Mouse (Mus musculus): ENCODE data around the gene Satb1. TPM values are rescaled to one million over a fixed set of nuclear protein-coding genes. Genes with fewer than 3 reads are reported as not detected.

Satb1 gene
- polyA plus RNA-seq, 1 experiment from 2014 or later, result 16.5 TPM

DNA sequence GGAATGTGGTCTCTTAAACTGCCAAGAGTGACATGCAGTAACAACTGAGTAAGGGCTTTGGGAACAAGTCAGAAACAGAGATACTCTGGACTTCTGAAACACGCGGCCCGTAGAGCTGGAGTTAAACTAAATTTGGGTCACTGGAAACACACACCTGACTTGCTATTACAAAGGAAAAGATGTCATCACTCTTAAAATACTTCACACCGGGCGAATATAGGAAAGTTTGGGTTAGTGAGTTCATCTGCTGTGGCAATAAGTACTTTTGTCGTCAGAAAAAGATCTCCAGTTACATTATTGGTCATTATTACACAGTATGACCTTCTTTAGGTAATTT lies 19.3 kb downstream of the Satb1 start:
- peak overlapping the region; percentile 30; the same call in 1 of the 2 replicates for H3K27ac ChIP-seq
- no peaks in the 10 kb centered on the region for H3K9me3 ChIP-seq
- peak overlapping the region; percentile 90 for H3K4me2 ChIP-seq
- H3K27me3 ChIP-seq, result peaks cover 4% of the 10 kb centered on the region; the same call in 1 of the 2 replicates
- 3% methylated on average over 6 of the region's 6 CpGs for WGBS
- ATAC-seq (ENCODE audit: insufficient number of reproducible peaks, low FRiP score, low TSS enrichment, low read depth), result no peak
- peaks cover 8% of the 10 kb centered on the region for H3K4me1 ChIP-seq
- H3K36me3 ChIP-seq, result no peaks in the 10 kb centered on the region
- peak overlapping the region; percentile 64; the same call in 1 of the 2 replicates for H3K9ac ChIP-seq
- peak overlapping the region; percentile 80 for H3K4me3 ChIP-seq

DNA sequence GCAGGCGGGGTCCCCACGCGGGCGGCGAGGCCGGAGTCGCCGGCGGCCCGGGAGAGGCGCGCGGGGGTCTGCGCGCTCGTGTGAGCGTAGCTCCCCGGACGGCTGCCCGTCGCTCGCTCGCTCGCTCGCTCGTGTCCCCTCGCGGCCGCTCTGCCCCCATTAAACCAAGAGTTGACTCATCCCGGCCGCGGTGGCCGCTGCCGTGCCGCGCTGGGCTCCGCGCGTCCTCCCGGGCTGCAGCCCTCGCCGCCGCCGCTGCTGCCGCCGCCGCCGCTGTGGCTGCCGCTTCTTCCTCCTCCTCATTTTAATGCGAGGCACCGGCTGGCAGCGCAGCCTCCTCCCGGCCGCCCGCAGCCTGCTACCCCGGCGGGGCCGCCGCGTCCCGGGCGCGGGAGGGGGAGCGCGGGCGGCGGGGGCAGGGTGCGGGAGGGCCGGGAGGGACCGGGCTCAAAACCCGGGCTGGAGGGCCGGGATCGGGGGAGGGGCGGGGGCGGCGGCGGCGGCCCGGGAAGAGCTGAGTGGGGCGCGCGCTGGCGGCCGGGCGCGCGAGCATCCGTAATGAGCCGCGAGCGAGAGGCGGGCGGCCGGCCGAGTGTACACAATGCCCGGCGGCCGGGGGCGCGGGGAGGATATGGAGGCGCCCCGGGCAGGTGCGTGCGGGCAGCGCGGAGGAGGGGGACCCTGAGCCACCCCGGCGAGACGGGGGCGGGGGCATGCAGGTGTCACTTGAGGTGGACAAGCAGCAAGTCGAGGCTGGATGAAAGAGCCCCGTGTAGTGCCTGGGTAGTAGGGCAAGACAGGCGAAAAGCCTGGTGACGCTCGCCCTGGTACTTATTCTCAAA lies 19.9 kb downstream of the Satb1 start:
- peak overlapping the region; percentile 77 for H3K27ac ChIP-seq
- peaks cover 4% of the 10 kb centered on the region; the same call in 1 of the 2 replicates for H3K27me3 ChIP-seq
- WGBS, result under 1% methylated on average over 93 of the region's 115 CpGs
- H3K4me3 ChIP-seq, result peak overlapping the region; percentile 80
- H3K4me2 ChIP-seq, result peak overlapping the region; percentile 90
- H3K36me3 ChIP-seq, result no peaks in the 10 kb centered on the region
- no peaks in the 10 kb centered on the region for H3K9me3 ChIP-seq
- peak; percentile 82 for ATAC-seq (ENCODE audit: insufficient number of reproducible peaks, low FRiP score, low TSS enrichment, low read depth)
- H3K9ac ChIP-seq, result peak overlapping the region; percentile 64
- H3K4me1 ChIP-seq, result peaks cover 8% of the 10 kb centered on the region

DNA sequence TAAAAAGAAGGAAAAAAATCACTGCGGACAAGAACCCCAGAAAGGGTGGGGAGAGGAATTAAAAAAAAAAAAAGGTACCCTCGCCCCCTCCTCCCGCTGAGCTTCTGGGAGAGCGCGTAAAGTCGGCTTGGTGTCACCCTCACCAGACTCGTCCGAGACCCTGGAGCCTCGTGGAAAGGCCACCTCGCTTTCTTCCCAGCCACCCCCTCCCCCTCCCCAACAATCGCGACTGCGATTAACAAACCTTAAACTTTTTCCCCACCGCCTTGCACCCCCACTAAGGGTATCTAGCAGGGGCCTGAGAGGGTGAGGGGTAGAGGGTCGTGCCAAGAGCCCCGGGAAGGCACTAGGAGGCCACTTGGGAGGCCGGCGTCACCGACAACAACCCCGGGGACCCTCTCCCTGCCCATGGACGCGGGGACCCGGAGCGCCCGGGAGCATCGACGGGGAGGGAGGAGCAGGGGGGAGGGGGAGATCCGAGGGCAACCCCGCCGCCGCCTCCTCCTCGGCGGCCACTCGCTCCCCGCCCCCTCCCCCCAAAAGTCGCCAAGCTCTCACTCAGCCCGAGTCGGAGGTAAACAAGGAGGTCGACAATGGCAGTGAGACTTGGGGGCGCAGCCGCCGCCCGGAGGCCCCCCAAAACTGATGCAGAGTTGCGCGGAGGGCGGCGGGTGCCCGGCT lies 20.7 kb downstream of the Satb1 start:
- H3K9me3 ChIP-seq, result no peaks in the 10 kb centered on the region
- WGBS, result under 1% methylated on average over 41 of the region's 48 CpGs
- peaks cover 4% of the 10 kb centered on the region; the same call in 1 of the 2 replicates for H3K27me3 ChIP-seq
- H3K4me1 ChIP-seq, result peaks cover 10% of the 10 kb centered on the region
- peak overlapping the region; percentile 77 for H3K27ac ChIP-seq
- peak; percentile 40; the same call in 1 of the 2 replicates for ATAC-seq (ENCODE audit: insufficient number of reproducible peaks, low FRiP score, low TSS enrichment, low read depth)
- peak overlapping the region; percentile 90 for H3K4me2 ChIP-seq
- peak overlapping the region; percentile 80 for H3K4me3 ChIP-seq
- H3K9ac ChIP-seq, result peak overlapping the region; percentile 64
- H3K36me3 ChIP-seq, result no peaks in the 10 kb centered on the region

- Histone ChIP-seq H3K27ac (no peak overlapping the region), H3K27me3 (peaks cover 4% of the 10 kb centered on the region; the same call in 1 of the 2 replicates), H3K4me1 (peaks cover 12% of the 10 kb centered on the region), H3K9me3 (no peaks in the 10 kb centered on the region), H3K36me3 (no peaks in the 10 kb centered on the region), H3K9ac (peak overlapping the region; percentile 64; the same call in 1 of the 2 replicates), H3K4me3 (peak overlapping the region; percentile 80), H3K4me2 (peak overlapping the region; percentile 90)
- 2% methylated on average over 11 of the region's 11 CpGs for WGBS
- ATAC-seq (ENCODE audit: insufficient number of reproducible peaks, low FRiP score, low TSS enrichment, low read depth), result no peak
These were observed 21.2 kb downstream of the Satb1 start for GRCm38 (mm10) chr17:51811911-51812260.

- WGBS, result 7% methylated on average over 8 of the region's 8 CpGs
- Histone ChIP-seq H3K4me2 (peak overlapping the region; percentile 90), H3K36me3 (no peaks in the 10 kb centered on the region), H3K4me1 (peaks cover 15% of the 10 kb centered on the region), H3K4me3 (peak overlapping the region; percentile 80), H3K9me3 (no peaks in the 10 kb centered on the region), H3K27ac (no peak overlapping the region), H3K27me3 (peaks cover 4% of the 10 kb centered on the region; the same call in 1 of the 2 replicates), H3K9ac (no peak overlapping the region)
- no peak for ATAC-seq (ENCODE audit: insufficient number of reproducible peaks, low FRiP score, low TSS enrichment, low read depth)
These were observed 21.8 kb downstream of the Satb1 start for GRCm38 (mm10) chr17:51811086-51811868.

- Histone ChIP-seq H3K9ac (no peak overlapping the region), H3K27me3 (no peaks in the 10 kb centered on the region), H3K36me3 (peaks cover 10% of the 10 kb centered on the region), H3K27ac (peak overlapping the region; percentile 47; the same call in 1 of the 2 replicates), H3K4me2 (no peak overlapping the region), H3K4me3 (no peak overlapping the region), H3K9me3 (no peaks in the 10 kb centered on the region), H3K4me1 (peaks cover 9% of the 10 kb centered on the region)
- ATAC-seq (ENCODE audit: insufficient number of reproducible peaks, low FRiP score, low TSS enrichment, low read depth), result 0 out of 2 replicates have a peak, but pooled peaks have one; percentile 52
- 54% methylated on average over 5 of the region's 5 CpGs for WGBS
These were observed 25.7 kb downstream of the Satb1 start for GRCm38 (mm10) chr17:51807429-51807828.

DNA sequence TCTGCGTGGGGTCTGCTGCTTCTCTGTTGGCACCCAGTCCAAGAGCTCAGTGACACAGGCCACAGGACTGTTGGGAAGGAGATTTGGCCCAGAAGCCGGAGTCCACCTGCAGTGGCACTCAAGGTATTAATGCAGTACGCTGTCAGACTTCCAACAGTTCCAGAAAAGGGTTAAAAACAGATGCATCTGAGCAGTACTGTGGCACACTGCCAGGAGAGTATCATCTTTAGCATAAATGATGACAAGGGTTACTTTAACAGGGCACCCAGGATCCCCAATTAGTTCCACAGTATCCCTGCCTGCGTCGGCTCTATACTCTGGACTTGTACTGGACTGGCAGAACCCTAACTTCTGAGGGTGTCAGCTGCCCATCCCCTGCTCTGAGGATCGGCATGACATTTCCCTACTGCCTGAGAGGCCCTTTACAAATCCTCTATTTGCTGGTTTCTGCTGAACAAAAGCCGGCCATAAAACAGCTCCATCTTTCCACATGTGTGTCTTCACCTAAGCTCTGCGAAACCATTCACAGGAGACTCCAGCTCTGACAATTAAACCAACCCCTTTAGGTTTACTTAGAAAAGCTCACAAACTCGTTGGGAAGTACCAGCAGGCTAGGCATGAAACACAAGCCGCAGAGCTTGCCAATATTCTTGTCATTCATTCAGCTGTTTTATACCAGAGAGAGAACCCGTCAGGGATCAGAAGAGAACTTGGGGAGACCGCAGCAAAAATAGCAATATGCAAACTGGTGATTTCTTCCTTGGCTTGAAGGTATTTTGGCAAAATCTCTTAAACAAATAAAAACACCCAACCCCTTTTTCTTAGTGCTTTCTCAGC lies 26.7 kb downstream of the Satb1 start:
- WGBS, result 67% methylated on average over 12 of the region's 12 CpGs
- Histone ChIP-seq H3K4me1 (peaks cover 7% of the 10 kb centered on the region), H3K36me3 (peaks cover 12% of the 10 kb centered on the region), H3K9ac (no peak overlapping the region), H3K9me3 (no peaks in the 10 kb centered on the region), H3K27me3 (no peaks in the 10 kb centered on the region), H3K4me2 (no peak overlapping the region), H3K27ac (no peak overlapping the region), H3K4me3 (no peak overlapping the region)
- no peak for ATAC-seq (ENCODE audit: insufficient number of reproducible peaks, low FRiP score, low TSS enrichment, low read depth)

- WGBS, result 51% methylated on average over 6 of the region's 6 CpGs
- Histone ChIP-seq H3K4me3 (no peak overlapping the region), H3K9ac (no peak overlapping the region), H3K9me3 (no peaks in the 10 kb centered on the region), H3K27ac (no peak overlapping the region), H3K4me2 (no peak overlapping the region), H3K4me1 (no peaks in the 10 kb centered on the region), H3K27me3 (no peaks in the 10 kb centered on the region), H3K36me3 (peaks cover 10% of the 10 kb centered on the region)
- ATAC-seq (ENCODE audit: insufficient number of reproducible peaks, low FRiP score, low TSS enrichment, low read depth), result no peak
These were observed 32.9 kb downstream of the Satb1 start for GRCm38 (mm10) chr17:51800208-51800607.

DNA sequence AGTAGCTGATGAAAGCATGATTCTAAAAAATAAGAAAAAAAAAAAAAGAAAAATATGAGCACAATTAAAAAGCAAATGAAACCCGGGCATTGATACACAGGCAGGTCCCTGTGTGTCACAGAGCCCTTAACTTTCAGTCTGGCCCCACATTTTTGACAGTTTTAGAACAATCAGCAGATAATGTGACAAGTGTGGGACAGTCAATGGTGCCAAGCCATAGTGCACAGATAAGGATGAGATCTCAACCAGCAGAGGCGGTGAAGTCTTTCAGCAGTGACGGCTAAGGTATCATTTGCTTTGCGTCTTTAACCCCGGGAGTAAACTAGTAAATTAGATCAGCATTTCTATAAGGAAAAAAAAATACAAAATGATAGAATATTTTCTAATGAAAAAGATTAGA lies 36.6 kb downstream of the Satb1 start:
- H3K4me1 ChIP-seq, result no peaks in the 10 kb centered on the region
- no peak overlapping the region for H3K9ac ChIP-seq
- no peaks in the 10 kb centered on the region for H3K36me3 ChIP-seq
- H3K4me2 ChIP-seq, result no peak overlapping the region
- no peak overlapping the region for H3K4me3 ChIP-seq
- no peaks in the 10 kb centered on the region for H3K27me3 ChIP-seq
- no peak for ATAC-seq (ENCODE audit: insufficient number of reproducible peaks, low FRiP score, low TSS enrichment, low read depth)
- WGBS, result 91% methylated on average over 5 of the region's 5 CpGs
- no peak overlapping the region for H3K27ac ChIP-seq
- no peaks in the 10 kb centered on the region for H3K9me3 ChIP-seq

DNA sequence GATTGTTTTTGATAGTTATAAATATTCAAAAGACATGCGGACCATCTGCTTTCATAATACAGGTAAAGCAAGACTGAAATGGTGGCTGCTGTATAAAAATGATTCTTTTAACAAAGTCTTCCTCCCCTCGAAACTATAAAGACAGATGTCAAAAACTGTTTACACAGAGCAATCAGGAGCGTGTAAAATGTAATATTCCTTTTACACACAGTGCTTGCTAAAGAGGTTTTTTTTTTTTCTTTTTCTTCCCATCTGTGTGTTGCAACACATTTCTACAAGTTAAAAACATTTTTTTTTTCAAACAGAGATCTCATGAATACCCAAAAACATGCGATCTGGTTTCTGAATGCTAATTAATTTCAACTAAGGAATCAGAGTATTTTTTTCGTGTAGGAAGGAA lies 41.9 kb downstream of the Satb1 start:
- Histone ChIP-seq H3K9me3 (no peaks in the 10 kb centered on the region), H3K4me1 (peaks cover 8% of the 10 kb centered on the region; the same call in 1 of the 2 replicates), H3K4me2 (no peak overlapping the region), H3K27me3 (no peaks in the 10 kb centered on the region), H3K36me3 (no peaks in the 10 kb centered on the region), H3K27ac (no peak overlapping the region), H3K9ac (no peak overlapping the region), H3K4me3 (no peak overlapping the region)
- no peak for ATAC-seq (ENCODE audit: insufficient number of reproducible peaks, low FRiP score, low TSS enrichment, low read depth)
- WGBS, result 73% methylated on average over 5 of the region's 5 CpGs

Measured in limb, embryonic 15.5 days (tissue).